Mouse (Mus musculus) heart, adult 2 months (tissue): ENCODE measurements around the gene Tanc2. TPM values are rescaled to one million over a fixed set of nuclear protein-coding genes. Genes with fewer than 3 reads are reported as not detected.

Experiments used
- DNase-seq, 2 experiments: peaks; one replicate each; pipeline ENCODE4 v3.0.0; 2021
- H3K27ac ChIP-seq: fragments of 200-600 bp; 2 replicates; pipeline ENCODE4 v1.8.1; 2022
- H3K27me3 ChIP-seq: fragments of 200-500 bp; 2 replicates; pipeline ENCODE4 v1.6.1; 2012; ENCODE audit warnings: mild to moderate bottlenecking, low read length, inconsistent platforms, mixed read lengths; ENCODE audit not compliant: control insufficient read depth, insufficient read depth
- H3K36me3 ChIP-seq: fragments of 200-500 bp; 2 replicates; pipeline ENCODE4 v1.6.1; 2012; ENCODE audit warnings: low read length, inconsistent platforms; ENCODE audit not compliant: control insufficient read depth, insufficient read depth
- H3K4me1 ChIP-seq: fragments of 200-500 bp; 2 replicates; pipeline ENCODE4 v1.6.1; 2011; ENCODE audit warnings: low read length; ENCODE audit not compliant: control insufficient read depth, insufficient read depth
- H3K4me3 ChIP-seq: fragments of 200-600 bp; 2 replicates; pipeline ENCODE4 v1.8.1; 2022
- H3K79me2 ChIP-seq: fragments of 200-500 bp; replicated peaks from 2 replicates; pipeline ENCODE4 v1.6.1; 2012; ENCODE audit warnings: mild to moderate bottlenecking, inconsistent platforms, low read length, moderate library complexity, mixed read lengths; ENCODE audit not compliant: control insufficient read depth, insufficient read depth
- H3K9ac ChIP-seq: fragments of 200-500 bp; 2 replicates; pipeline ENCODE4 v1.6.1; 2012; ENCODE audit warnings: low read depth, mild to moderate bottlenecking, control low read depth, inconsistent platforms, low read length, mixed read lengths
- CTCF ChIP-seq: fragments of 200-600 bp; IDR thresholded peaks from 2 replicates; pipeline ENCODE4 v1.8.1; 2022; ENCODE audit warnings: antibody characterized with exemption, mild to moderate bottlenecking, moderate library complexity
- EP300 ChIP-seq: fragments of 200-500 bp; IDR thresholded peaks from 2 replicates; pipeline ENCODE4 v1.6.1; 2011; ENCODE audit warnings: low read depth, low read length, control low read depth; ENCODE audit not compliant: insufficient read depth
- POLR2A ChIP-seq: fragments of 200-500 bp; IDR thresholded peaks from 2 replicates; pipeline ENCODE4 v1.6.1; 2011; ENCODE audit warnings: mild to moderate bottlenecking, low read depth, low read length, control low read depth; ENCODE audit not compliant: insufficient read depth
- WGBS: fragments of 180-500 bp; shearing (Covaris S2); methylation state at CpG from one replicate; pipeline ENCODE4 v1.1.7; 2018; 5-methylcytosine and 5-hydroxymethylcytosine counted together
- intact Hi-C: fragments of 180-260 bp; cut with DNase I; formaldehyde crosslinking; loops from one replicate; pipeline ENCODE4 v1.15.1; 2025
- polyA plus RNA-seq: library from polyadenylated mRNA; depleted of rRNA; stranded (reverse); fragments of >200 nt; gene quantifications from 2 replicates; pipeline ENCODE4 v1.2.3, GENCODE M21; 2012
- total RNA-seq, 2 experiments: library from RNA; stranded (reverse); gene quantifications; 2 replicates each; pipeline ENCODE4 v1.2.3; 2021

Tanc2 gene
- total and polyA plus RNA-seq, 3 experiments = 3.5 to 15.2 (median 11.9) TPM

DNA sequence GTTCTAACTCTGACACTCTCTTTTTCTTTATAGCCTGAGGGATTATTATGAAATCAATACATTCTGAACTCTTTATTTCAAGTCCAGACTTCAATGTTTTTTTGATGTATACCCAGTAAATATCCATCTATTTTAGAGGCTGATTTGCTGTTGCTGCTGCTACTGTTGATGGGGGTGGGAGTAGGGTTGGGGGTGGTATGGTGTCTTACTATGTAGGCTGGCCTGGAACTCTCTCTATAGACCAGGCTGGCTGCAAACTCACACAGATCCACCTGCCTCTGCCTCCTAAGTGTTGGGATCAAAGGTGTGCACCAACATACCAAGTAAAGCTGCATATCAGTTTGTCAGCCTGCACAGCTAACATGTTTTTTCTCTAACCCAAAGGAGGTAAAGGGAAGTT lies 321.4 kb downstream of the Tanc2 start:
- no peak overlapping the region for H3K4me3 ChIP-seq
- H3K79me2 ChIP-seq = no peaks in the 10 kb centered on the region
- DNase-seq = no peak
- no peak overlapping the region for H3K27ac ChIP-seq
- no peak overlapping the region for H3K9ac ChIP-seq
- H3K4me1 ChIP-seq = no peaks in the 10 kb centered on the region
- TF ChIP-seq POLR2A = no peak
- intact Hi-C loops = loop anchor here (1.0 to 5.0 kb wide), 6 partner anchors 224 to 1144 kb away; no protein-coding TSS in a partner anchor
- peaks cover 2% of the 10 kb centered on the region; the same call in 1 of the 2 replicates for H3K36me3 ChIP-seq
- H3K27me3 ChIP-seq = no peaks in the 10 kb centered on the region

DNA sequence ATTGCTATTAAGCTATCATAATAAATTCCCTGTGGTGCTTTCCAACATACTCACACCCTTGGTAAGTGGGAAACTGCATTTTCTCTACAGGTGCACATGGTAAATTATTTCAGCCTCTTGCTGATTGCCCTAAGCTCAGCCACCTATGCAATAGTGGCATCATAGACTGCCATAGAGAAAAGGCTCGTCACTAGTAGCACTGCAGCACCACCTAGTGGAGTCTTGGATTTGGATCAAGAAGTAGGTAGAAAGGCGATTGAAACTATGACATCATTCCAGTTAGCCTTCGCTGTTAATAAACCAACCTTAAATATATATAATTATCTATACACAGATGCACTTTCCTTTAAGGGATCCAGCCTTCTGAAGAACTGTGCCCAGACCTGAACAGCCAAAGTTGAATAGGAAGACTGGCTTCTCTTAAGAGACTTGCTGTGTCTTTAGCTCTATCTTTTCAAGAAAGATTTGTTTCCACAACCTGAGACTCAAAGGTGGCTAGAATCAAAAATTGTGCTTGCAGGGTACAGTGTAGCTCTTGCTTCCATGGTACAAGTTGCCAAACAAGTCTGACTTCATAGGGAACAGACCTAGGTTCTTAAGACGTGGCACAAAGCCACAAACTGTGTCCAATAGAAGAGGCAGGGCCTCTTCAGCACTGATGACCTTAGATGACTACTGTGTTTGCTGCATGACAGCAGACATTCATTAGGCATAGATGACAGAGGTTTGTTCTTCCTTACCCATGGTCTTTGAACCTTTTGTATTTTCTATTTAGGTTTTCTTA lies 322.0 kb downstream of the Tanc2 start:
- Histone ChIP-seq H3K27me3 (no peaks in the 10 kb centered on the region), H3K9ac (no peak overlapping the region), H3K79me2 (no peaks in the 10 kb centered on the region), H3K4me3 (no peak overlapping the region), H3K36me3 (peaks cover 2% of the 10 kb centered on the region; the same call in 1 of the 2 replicates), H3K27ac (no peak overlapping the region), H3K4me1 (no peaks in the 10 kb centered on the region)
- TF ChIP-seq CTCF (peak; percentile 93), POLR2A (no peak), EP300 (0 out of 2 replicates have a peak, but pooled peaks have one; percentile 28)
- WGBS = 21% methylated on average over 4 of the region's 4 CpGs
- peak; percentile 61 for DNase-seq
- intact Hi-C loops = loop anchor here (1.0 to 5.0 kb wide), 6 partner anchors 225 to 1144 kb away; no protein-coding TSS in a partner anchor

DNA sequence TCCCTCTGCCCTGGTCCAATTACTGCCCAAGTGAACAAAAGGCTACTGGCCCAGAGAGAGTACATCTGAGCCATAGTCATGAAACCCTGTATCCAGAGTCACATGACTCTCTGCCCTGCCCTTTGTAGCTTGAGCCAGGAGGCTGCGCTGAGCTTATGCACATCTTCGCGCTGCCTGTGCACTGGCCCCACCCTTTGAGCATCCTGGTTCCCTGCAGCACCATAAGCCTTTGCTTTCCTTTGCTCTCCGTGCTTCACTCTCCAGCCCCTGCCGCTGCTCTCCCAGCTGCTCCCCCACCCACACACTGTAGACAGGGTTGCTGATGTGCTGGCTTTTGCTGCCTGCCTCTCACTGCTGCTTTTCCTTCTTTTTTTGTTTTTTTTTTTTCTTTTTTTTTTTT lies 323.8 kb downstream of the Tanc2 start:
- no peaks in the 10 kb centered on the region for H3K79me2 ChIP-seq
- 79% methylated on average over 5 of the region's 5 CpGs for WGBS

DNA sequence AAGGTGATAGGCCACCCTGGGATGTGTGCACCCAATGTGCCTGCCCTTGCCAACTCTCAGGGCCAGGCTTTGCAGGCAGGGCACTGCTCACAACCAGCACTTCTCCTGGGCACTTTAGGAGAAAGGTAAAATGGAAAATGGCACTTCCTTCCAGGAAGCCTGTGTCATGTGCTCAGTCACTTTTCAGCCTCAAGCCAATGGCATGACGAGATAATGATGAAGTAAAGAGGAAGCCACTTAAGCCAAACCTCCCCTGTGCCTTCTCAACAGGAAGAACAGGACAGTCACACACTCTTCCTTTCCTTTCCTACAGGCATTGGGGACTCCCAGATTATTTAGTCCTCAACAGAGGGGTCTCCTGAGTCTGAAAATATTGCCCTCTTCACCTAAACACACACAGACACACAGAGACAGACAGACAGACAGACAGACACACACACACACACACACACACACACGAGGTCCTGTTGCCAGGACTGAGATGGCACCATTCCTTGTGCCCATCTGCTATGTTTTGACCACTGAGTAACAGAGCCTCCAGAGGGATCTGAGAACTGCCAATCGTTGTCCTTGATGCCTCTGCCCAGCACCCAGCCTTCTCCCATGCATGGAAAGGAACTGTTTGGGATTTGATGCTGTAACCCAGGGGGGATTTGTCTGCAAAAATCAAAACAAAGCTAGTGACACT lies 330.5 kb downstream of the Tanc2 start:
- DNase-seq = no peak
- H3K36me3 ChIP-seq = no peaks in the 10 kb centered on the region
- intact Hi-C loops = loop anchor here (10.0 kb wide), 1 partner anchor 325 kb away; no protein-coding TSS in a partner anchor
- H3K4me3 ChIP-seq = no peak overlapping the region
- WGBS = 66% methylated on average over 3 of the region's 3 CpGs
- H3K79me2 ChIP-seq = no peaks in the 10 kb centered on the region
- no peaks in the 10 kb centered on the region for H3K4me1 ChIP-seq
- no peak overlapping the region for H3K27ac ChIP-seq
- no peaks in the 10 kb centered on the region for H3K27me3 ChIP-seq
- no peak for TF ChIP-seq CTCF
- H3K9ac ChIP-seq = no peak overlapping the region

More for the DNA sequence above, 323.8 kb downstream of the Tanc2 start:
- H3K9ac ChIP-seq = no peak overlapping the region
- DNase-seq = no peak
- no peaks in the 10 kb centered on the region for H3K4me1 ChIP-seq
- no peaks in the 10 kb centered on the region for H3K27me3 ChIP-seq
- intact Hi-C loops = loop anchor here (5.0 kb wide), 4 partner anchors 321 to 1146 kb away; no protein-coding TSS in a partner anchor
- TF ChIP-seq EP300 = no peak
- TF ChIP-seq CTCF = no peak
- TF ChIP-seq POLR2A = no peak
- no peak overlapping the region for H3K27ac ChIP-seq
- peaks cover 2% of the 10 kb centered on the region; the same call in 1 of the 2 replicates for H3K36me3 ChIP-seq
- H3K4me3 ChIP-seq = no peak overlapping the region

GRCm38 (mm10) chr11:105920836-105921235 lies 331.1 kb downstream of the Tanc2 start:
- H3K4me1 ChIP-seq = no peaks in the 10 kb centered on the region

DNA sequence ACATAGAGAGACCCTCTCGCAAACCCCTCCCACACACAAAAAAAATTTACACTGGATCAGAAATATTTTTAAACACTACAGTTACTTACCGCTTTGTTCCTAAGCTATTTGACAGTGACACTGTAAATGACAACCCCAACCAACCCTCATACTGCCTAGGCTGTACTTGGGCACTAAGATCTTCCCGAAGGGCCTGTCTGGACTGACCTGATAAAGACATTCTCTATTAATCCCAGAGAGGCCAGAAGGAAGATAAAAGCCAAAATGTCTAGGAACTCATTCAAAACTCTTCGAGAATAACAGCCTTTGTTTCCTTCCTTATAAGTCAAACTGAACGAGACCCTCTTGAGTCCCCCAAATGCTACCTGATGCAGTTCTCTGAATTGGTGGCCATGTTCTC lies 331.5 kb downstream of the Tanc2 start:
- no peak overlapping the region for H3K4me3 ChIP-seq
- DNase-seq = no peak
- H3K4me1 ChIP-seq = no peaks in the 10 kb centered on the region
- no peak overlapping the region for H3K27ac ChIP-seq
- intact Hi-C loops = loop anchor here (10.0 kb wide), 1 partner anchor 324 kb away; no protein-coding TSS in a partner anchor
- H3K9ac ChIP-seq = no peak overlapping the region
- H3K36me3 ChIP-seq = no peaks in the 10 kb centered on the region
- 73% methylated on average over 5 of the region's 5 CpGs for WGBS
- TF ChIP-seq EP300 (no peak), CTCF (no peak), POLR2A (no peak)
- no peaks in the 10 kb centered on the region for H3K27me3 ChIP-seq
- no peaks in the 10 kb centered on the region for H3K79me2 ChIP-seq

More at GRCm38 (mm10) chr11:105920836-105921235, 331.1 kb downstream of the Tanc2 start:
- Histone ChIP-seq H3K79me2 (no peaks in the 10 kb centered on the region), H3K27ac (no peak overlapping the region), H3K36me3 (no peaks in the 10 kb centered on the region), H3K4me3 (no peak overlapping the region), H3K27me3 (no peaks in the 10 kb centered on the region), H3K9ac (no peak overlapping the region)
- WGBS = 95% methylated on average over 2 of the region's 2 CpGs
- TF ChIP-seq POLR2A (no peak), EP300 (no peak), CTCF (no peak)
- intact Hi-C loops = loop anchor here (10.0 kb wide), 1 partner anchor 324 kb away; no protein-coding TSS in a partner anchor
- no peak for DNase-seq
